In genomic region chr2:152087111-152087510, GRCm38 (mm10) we compare ENCODE assay signal across 13 mouse cellular contexts. TPM values are rescaled to one million over a fixed set of nuclear protein-coding genes. Genes with fewer than 3 reads are reported as not detected.
DNase-seq lines count a peak whose midpoint lies in the region; ATAC-seq lines count a peak whose summit lies in the region.
"Had no signal": no experiment of that assay in that cellular context is flagged by ENCODE, and none has a peak within 500 bp of the region (broad histone marks: within the 10 kb centered on the region; RNA-seq: fewer than 3 reads in every experiment).

No protein-coding gene starts in this region.

- H3K9me3 ChIP-seq in hindbrain, embryonic 14.5 days (ENCODE audit: control insufficient read depth, low read length) = no peaks in the 10 kb centered on the region
- H3K9me3 ChIP-seq: stomach, embryonic 15.5 days had no signal

- H3K9ac ChIP-seq in hindbrain, embryonic 14.5 days = peak overlapping the region; percentile 48
- H3K9ac ChIP-seq: stomach, embryonic 15.5 days had no signal

- H3K4me3 ChIP-seq in hindbrain, embryonic 14.5 days (replicated peaks; ENCODE audit: low read length) = no peak overlapping the region; the same call in 1 of the 2 replicates
- H3K4me3 ChIP-seq: stomach, embryonic 15.5 days had no signal

- peaks cover 39% of the 10 kb centered on the region for H3K36me3 ChIP-seq in hindbrain, embryonic 14.5 days (replicated peaks; ENCODE audit: control insufficient read depth, insufficient read depth)
- H3K36me3 ChIP-seq: stomach, embryonic 15.5 days had no signal

- 67% methylated on average over 5 of the region's 5 CpGs for WGBS in hindbrain, embryonic 14.5 days

- no peak for ATAC-seq in hindbrain, embryonic 14.5 days (ENCODE audit: low FRiP score)

- peaks cover 39% of the 10 kb centered on the region for H3K4me1 ChIP-seq in hindbrain, embryonic 14.5 days (replicated peaks; ENCODE audit: control insufficient read depth, insufficient read depth, low read length)

- no peaks in the 10 kb centered on the region for H3K27me3 ChIP-seq in hindbrain, embryonic 14.5 days (ENCODE audit: control insufficient read depth, insufficient read depth, low read length)

- peak overlapping the region; percentile 78 for H3K4me2 ChIP-seq in hindbrain, embryonic 14.5 days (replicated peaks)
- H3K4me2 ChIP-seq: stomach, embryonic 15.5 days had no signal

- peak overlapping the region; percentile 30; the same call in 1 of the 2 replicates for H3K27ac ChIP-seq in hindbrain, embryonic 14.5 days
- H3K27ac ChIP-seq: stomach, embryonic 15.5 days had no signal

- DNase-seq in cerebellum, adult 11-12 months = peak; percentile 21
- DNase-seq in cerebellum, adult 18-20 months = no peak
- DNase-seq in retina, postnatal 1 day = peak; percentile 47
- no peak for DNase-seq in retina, embryonic 14.5 days (ENCODE audit: low spot score)
- no peak for DNase-seq in hindbrain, embryonic 14.5 days (ENCODE audit: low spot score)
- DNase-seq in right cerebral cortex, postnatal 10 days (ENCODE audit: low spot score in 2 of 2) = peak; percentile 39 to 55
- DNase-seq in ovary, postnatal 36 days (ENCODE audit: low spot score) = no peak
- no peak for DNase-seq in adrenal gland, postnatal 36 days
- DNase-seq: adrenal gland, postnatal 25 days; kidney, adult 11 months; lung, postnatal 10 days had no signal

RNA-seq across cellular contexts. Expression of gene Scrt2, which starts 5.8 kb away (rescaled TPM):
- polyA plus RNA-seq in hindbrain, embryonic 14.5 days (2014; fragmentation: Nextera tagmentation; extraction: Ambion mirVana) = 10.9 and 13.6 TPM in 2 replicates
- total RNA-seq in adrenal gland, postnatal 36 days (2021) = 1 to 10 TPM in 1 of 2 experiments, under 1 TPM in 1; 0.13 to 1.1 TPM
- total RNA-seq: MEL had no signal

RNA-seq across cellular contexts. Expression of gene Srxn1, which starts 18.2 kb away (rescaled TPM):
- polyA plus RNA-seq in hindbrain, embryonic 14.5 days (2014; fragmentation: Nextera tagmentation; extraction: Ambion mirVana) = 22.5 and 26.2 TPM in 2 replicates
- total RNA-seq in adrenal gland, postnatal 36 days (2021) = 100 to 1,000 TPM; 264 to 540 TPM

RNA-seq across cellular contexts. Expression of gene Tcf15, which starts 56.2 kb away (rescaled TPM):
- 1.6 and 2.3 TPM in 2 replicates for polyA plus RNA-seq in hindbrain, embryonic 14.5 days (2014; fragmentation: Nextera tagmentation; extraction: Ambion mirVana)
- 1 to 10 TPM; 4.4 to 4.7 TPM for total RNA-seq in adrenal gland, postnatal 36 days (2021)
- total RNA-seq: MEL had no signal

Comparison
In these comparisons a context has a peak if more than half of its experiments do, and no peak if none do; other contexts are left out.
1. DNase-seq: peak in cerebellum, adult 11-12 months (single experiment), retina, postnatal 1 day (single experiment) and right cerebral cortex, postnatal 10 days (2 of 2); none in cerebellum, adult 18-20 months (0 of 2), retina, embryonic 14.5 days (single experiment), hindbrain, embryonic 14.5 days (single experiment), ovary, postnatal 36 days (single experiment) and adrenal gland, postnatal 36 days (0 of 2).